Mouse (Mus musculus) gastrocnemius, postnatal 10 days (tissue): Measurements from ENCODE around the gene Hes6. TPM values are rescaled to one million over a fixed set of nuclear protein-coding genes. Genes with fewer than 3 reads are reported as not detected.

ENCODE experiments used
- DNase-seq: peaks from one replicate; pipeline ENCODE4 v3.0.0; 2021; ENCODE audit warnings: mixed read lengths
- total RNA-seq, 2 experiments: library from RNA; stranded (reverse); gene quantifications; 2 replicates each; pipeline ENCODE4 v1.2.3; 2021

Gene Hes6
- total RNA-seq, 2 experiments from 2014 or later, result 19.8 to 21.4 TPM

DNA sequence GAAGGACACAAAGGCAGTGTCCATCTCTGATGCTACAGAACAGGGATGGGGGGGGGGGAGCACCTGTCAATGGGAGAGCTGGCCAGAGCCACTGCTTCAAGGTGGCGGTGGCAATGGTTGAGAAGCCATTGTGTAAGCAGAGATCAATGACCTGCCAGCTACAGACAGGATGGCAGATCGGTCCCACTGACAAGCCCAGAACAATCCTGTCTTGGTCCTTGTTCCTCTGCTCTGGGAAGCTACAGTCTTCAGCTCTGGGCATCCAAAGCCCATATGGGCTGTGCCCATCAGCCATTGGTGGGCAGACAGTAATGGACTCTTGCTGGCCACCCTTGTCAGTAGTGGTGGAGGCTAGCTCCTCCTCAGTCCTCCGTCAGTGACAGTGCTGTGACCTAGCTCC, 28.0 kb upstream of the Hes6 start:
- DNase-seq, result no peak

DNA sequence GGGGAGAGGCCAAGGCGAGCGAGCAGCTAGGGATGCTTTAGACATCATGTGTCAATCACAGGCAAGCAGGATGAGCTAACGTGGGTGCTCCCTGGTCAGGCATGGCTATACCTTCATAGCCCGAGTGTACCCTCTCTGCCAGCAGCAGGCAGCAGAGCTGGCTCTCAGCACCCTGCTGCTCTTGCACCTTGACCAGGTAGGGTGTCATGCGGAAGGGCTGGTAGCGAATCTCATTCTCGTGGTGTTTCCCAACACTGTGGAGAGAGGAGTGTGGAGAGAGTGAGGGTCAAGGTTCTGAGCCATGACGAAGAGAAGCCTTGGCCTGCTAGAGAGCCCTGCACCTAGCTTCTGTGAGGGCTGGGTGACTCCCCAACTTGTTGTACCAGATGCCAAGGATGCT, 25.9 kb upstream of the Hes6 start:
- DNase-seq, result no peak

GRCm38 (mm10) chr1:91437573-91437972, 23.7 kb upstream of the Hes6 start:
- DNase-seq, result no peak

DNA sequence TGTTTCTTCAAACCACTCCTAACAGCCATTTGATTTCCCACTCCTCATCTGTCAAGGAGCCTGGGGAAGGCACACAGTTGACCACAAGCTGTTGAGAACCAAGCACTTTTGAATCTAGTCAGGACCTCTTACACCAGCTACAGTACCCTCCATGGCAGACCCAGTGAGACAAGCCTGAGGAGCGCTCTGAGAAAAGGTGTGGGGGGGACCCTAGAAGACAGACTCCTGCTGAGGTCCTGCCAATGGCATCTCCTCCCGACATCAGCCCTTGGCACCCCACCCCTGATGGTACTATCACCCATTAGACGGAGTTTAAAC, 23.2 kb upstream of the Hes6 start:
- DNase-seq, result no peak

- DNase-seq, result peak; percentile 74
These were observed 22.7 kb upstream of the Hes6 start for GRCm38 (mm10) chr1:91436380-91437082.

GRCm38 (mm10) chr1:91435606-91436130, 21.8 kb upstream of the Hes6 start:
- no peak for DNase-seq

- DNase-seq, result no peak
These were observed 21.1 kb upstream of the Hes6 start for GRCm38 (mm10) chr1:91434905-91435304.

GRCm38 (mm10) chr1:91430761-91431160, 16.9 kb upstream of the Hes6 start:
- no peak for DNase-seq

- DNase-seq, result no peak
These were observed 15.4 kb upstream of the Hes6 start for GRCm38 (mm10) chr1:91429212-91429611.

DNA sequence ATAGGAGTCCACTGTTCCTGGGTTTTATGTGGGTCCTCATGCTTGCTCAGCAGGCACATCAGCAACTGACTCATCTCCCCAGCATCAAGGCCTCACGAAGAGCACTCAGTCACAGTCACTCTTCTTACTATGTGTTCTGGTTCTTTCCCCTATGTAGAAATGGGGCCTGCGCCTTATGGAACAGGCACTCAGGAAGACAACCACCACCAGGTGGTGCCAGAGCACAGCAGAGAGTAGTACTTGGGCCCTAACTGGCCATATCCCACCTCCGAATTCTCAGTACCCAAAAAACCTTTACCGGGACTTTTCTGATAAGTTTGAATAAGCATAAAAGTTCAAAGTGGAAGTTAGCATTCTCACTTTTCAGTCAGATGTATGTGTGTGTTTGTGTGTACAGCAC, 14.8 kb upstream of the Hes6 start:
- DNase-seq, result peak; percentile 88

DNA sequence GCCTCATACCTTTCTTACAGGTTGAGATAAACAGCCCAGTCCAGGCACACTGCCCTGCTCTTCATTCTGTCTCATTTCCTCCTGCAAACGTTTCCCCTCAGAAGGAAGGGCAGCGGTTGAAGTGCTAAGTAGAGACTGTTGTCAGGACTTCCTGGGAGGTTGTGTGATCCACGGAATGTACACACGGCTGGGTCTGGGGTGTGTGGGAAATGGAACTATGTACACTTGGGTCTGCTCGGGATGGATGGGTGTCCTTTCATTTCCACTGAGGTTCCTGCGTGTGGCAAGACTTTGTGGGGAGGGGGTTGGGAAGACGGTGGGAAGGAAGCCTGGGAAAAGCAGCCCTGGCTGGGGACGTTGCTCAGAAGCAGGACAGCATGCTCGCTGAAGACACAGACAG, 12.6 kb upstream of the Hes6 start:
- no peak for DNase-seq

GRCm38 (mm10) chr1:91420601-91421065, 6.8 kb upstream of the Hes6 start:
- no peak for DNase-seq

- DNase-seq, result no peak
These were observed 6.2 kb upstream of the Hes6 start for GRCm38 (mm10) chr1:91419862-91420600.

- DNase-seq, result no peak
These were observed 4.2 kb upstream of the Hes6 start for GRCm38 (mm10) chr1:91417991-91418390.

GRCm38 (mm10) chr1:91415311-91415710, 1.5 kb upstream of the Hes6 start:
- DNase-seq, result no peak

DNA sequence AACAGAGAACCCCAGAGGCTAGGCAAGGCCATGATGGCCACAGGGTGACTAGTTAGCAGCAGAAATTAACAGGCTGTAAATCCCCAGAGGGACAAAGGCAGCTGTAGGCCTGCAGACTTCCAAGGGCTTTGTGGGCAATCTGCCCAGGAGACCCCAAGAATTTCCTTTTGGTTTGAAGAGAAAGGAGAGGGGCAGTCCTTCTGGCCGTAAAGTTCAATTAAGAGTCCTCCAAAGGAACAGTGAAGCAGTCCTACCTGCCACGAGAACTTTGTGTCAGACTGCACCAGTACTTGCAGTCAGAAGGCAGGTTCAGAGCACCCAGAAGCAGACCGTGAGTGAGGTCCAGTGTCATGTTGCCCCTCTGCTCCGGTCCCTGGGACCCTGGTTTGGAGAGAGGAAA, 1.1 kb upstream of the Hes6 start:
- no peak for DNase-seq

DNA sequence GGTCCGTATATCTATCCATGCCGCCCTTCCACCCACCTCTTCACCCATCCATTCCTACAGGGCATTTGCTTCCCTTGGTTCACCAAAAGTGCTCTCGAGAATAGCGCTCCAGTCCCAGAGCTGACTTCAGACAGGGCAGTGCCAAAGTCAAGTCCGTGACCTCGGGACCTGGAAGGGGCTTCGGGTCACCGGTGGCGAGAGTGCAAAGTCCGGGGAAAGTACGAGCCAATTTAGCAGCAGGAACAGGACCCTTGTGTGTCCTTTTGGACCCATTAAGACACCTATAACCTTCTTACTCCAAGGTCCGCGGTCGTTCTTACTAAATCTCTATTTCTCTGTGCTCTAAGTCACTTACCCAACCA, 321 bp downstream of the Hes6 start:
- DNase-seq, result no peak

GRCm38 (mm10) chr1:91413030-91413506, 770 bp downstream of the Hes6 start:
- DNase-seq, result peak; percentile 89

DNA sequence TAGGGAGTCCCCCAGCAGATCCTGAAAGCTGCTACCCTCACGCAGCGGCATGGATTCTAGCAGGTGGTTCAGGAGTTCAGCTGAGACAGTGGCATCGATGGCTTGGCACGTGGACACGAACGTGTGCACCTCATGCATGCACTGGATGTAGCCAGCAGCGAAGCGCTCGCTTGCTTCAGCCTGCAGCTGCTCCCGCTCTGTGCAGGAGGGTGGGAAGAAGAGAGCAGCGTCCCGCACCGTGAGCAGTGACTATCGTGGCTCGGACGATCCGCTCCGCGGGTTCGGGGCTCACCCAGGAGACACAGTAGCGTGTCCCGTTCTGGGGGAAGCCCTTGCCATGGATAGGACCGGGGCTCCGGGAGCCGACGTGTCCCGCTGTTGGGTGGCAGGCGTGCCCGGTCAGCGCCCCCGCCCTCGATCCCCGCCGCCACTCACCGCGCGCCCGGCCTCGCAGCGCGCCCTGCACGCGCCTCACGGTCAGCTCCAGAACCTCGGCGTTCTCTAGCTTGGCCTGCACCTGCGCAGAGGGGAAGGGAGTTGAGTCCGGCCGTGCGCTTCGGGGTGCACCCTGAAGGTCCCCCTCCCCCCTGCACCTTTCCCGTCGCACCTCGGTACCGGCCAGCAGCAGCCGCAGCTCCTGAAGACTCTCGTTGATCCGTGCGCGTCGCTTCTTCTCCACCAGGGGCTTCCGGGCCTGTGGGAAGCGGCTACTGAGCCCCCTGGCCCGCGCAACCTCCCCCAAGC, 1.4 kb downstream of the Hes6 start:
- DNase-seq, result peak; percentile 41

DNA sequence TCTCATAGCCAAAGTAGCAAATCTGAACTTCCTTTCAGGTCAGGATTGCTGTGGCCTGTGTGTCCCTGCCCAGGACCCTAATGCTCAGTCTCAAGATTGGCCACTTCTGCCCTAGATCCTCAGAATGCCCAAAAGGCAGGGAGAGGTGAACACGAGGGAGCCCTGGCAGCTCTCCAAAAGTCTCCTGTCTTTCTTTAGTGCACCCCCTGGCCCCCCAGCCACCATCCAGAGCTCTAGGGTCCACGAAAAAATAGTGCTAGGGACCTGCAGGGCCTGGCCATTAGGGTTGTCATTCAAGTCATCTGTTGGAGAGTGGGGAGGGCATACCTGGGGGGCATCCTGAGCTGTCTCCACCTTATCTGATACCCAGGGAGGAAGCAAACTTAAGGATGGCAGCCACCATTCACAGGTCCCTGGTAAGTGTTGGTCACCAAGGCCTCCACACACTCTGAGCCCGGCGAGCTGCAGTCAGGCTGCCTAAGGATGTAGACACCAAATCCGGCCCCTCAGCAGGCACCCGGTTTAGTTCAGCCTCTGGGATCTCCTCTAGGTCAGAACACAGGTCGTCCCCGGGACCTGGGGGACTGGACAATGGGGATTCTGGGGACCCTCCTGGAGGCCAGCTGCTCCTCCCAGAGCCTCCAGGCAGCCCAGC, 2.1 kb downstream of the Hes6 start:
- DNase-seq, result no peak

- no peak for DNase-seq
These were observed 6.0 kb downstream of the Hes6 start for GRCm38 (mm10) chr1:91407819-91408218.

- DNase-seq, result peak; percentile 60
These were observed 8.2 kb downstream of the Hes6 start for GRCm38 (mm10) chr1:91405406-91406169.
